Mouse (Mus musculus): ENCODE data around the gene Prmt8. TPM values are rescaled to one million over a fixed set of nuclear protein-coding genes. Genes with fewer than 3 reads are reported as not detected.

Prmt8 gene
- total RNA-seq (2014; rRNA removed) = not detected in 2 replicates
- polyA plus RNA-seq (2012; rRNA removed) = not detected in 2 replicates

GRCm38 (mm10) chr6:127769275-127770156 lies at the start of gene Prmt8:
Gene Prmt8 (minus strand): TSS chr6:127769472.
- no peak for TF ChIP-seq CTCF (IDR thresholded peaks at IDR 0.05; ENCODE audit: low read depth, low read length)
- no peak for TF ChIP-seq POLR2A (IDR thresholded peaks at IDR 0.05; ENCODE audit: extremely low read depth, insufficient read depth, low read length)
- no peak within 1 kb of the TSS for H3K9ac ChIP-seq (ENCODE audit: low read depth, low read length)
- H3K27ac ChIP-seq (replicated peaks; ENCODE audit: insufficient read depth, low read depth, low read length) = no peak within 1 kb of the TSS
- no peaks in the 10 kb centered on the region for H3K79me2 ChIP-seq (ENCODE audit: control insufficient read depth, insufficient read depth, low read length)
- no peak for DNase-seq (ENCODE audit: extremely low read depth, low read depth, low spot score)
- no peaks in the 10 kb centered on the region for H3K36me3 ChIP-seq (ENCODE audit: control insufficient read depth, insufficient read depth, low read length)
- WGBS = 4% methylated on average over 42 of the region's 42 CpGs
- H3K27me3 ChIP-seq (ENCODE audit: control insufficient read depth, insufficient read depth, low read length) = peaks cover 14% of the 10 kb centered on the region; the same call in 1 of the 2 replicates
- H3K4me1 ChIP-seq (ENCODE audit: control insufficient read depth, insufficient read depth, low read length) = no peaks in the 10 kb centered on the region
- H3K4me3 ChIP-seq (ENCODE audit: insufficient read depth, low read depth, low read length) = no peak within 1 kb of the TSS

- Histone ChIP-seq H3K36me3 (ENCODE audit: control insufficient read depth, insufficient read depth, low read length) (no peaks in the 10 kb centered on the region), H3K27ac (replicated peaks; ENCODE audit: insufficient read depth, low read depth, low read length) (no peak overlapping the region), H3K27me3 (ENCODE audit: control insufficient read depth, insufficient read depth, low read length) (no peaks in the 10 kb centered on the region), H3K79me2 (ENCODE audit: control insufficient read depth, insufficient read depth, low read length) (no peaks in the 10 kb centered on the region), H3K4me1 (ENCODE audit: control insufficient read depth, insufficient read depth, low read length) (no peaks in the 10 kb centered on the region), H3K9ac (ENCODE audit: low read depth, low read length) (no peak overlapping the region), H3K4me3 (ENCODE audit: insufficient read depth, low read depth, low read length) (no peak overlapping the region)
- DNase-seq (ENCODE audit: extremely low read depth, low read depth, low spot score) = no peak
- 84% methylated on average over 9 of the region's 9 CpGs for WGBS
- TF ChIP-seq POLR2A (IDR thresholded peaks at IDR 0.05; ENCODE audit: extremely low read depth, insufficient read depth, low read length) (no peak), CTCF (IDR thresholded peaks at IDR 0.05; ENCODE audit: low read depth, low read length) (no peak)
Observed at GRCm38 (mm10) chr6:127803046-127803729, 33.9 kb upstream of the Prmt8 start.

GRCm38 (mm10) chr6:127802211-127802610 lies 32.9 kb upstream of the Prmt8 start:
- DNase-seq (ENCODE audit: extremely low read depth, low read depth, low spot score) = no peak
- H3K36me3 ChIP-seq (ENCODE audit: control insufficient read depth, insufficient read depth, low read length) = no peaks in the 10 kb centered on the region
- WGBS = 88% methylated on average over 12 of the region's 12 CpGs
- no peaks in the 10 kb centered on the region for H3K27me3 ChIP-seq (ENCODE audit: control insufficient read depth, insufficient read depth, low read length)
- H3K79me2 ChIP-seq (ENCODE audit: control insufficient read depth, insufficient read depth, low read length) = no peaks in the 10 kb centered on the region
- H3K4me1 ChIP-seq (ENCODE audit: control insufficient read depth, insufficient read depth, low read length) = no peaks in the 10 kb centered on the region
- no peak for TF ChIP-seq CTCF (IDR thresholded peaks at IDR 0.05; ENCODE audit: low read depth, low read length)
- TF ChIP-seq POLR2A (IDR thresholded peaks at IDR 0.05; ENCODE audit: extremely low read depth, insufficient read depth, low read length) = no peak
- H3K9ac ChIP-seq (ENCODE audit: low read depth, low read length) = no peak overlapping the region
- no peak overlapping the region for H3K27ac ChIP-seq (replicated peaks; ENCODE audit: insufficient read depth, low read depth, low read length)
- H3K4me3 ChIP-seq (ENCODE audit: insufficient read depth, low read depth, low read length) = no peak overlapping the region

GRCm38 (mm10) chr6:127790023-127790422 lies 20.8 kb upstream of the Prmt8 start:
- TF ChIP-seq CTCF (IDR thresholded peaks at IDR 0.05; ENCODE audit: low read depth, low read length) (no peak), POLR2A (IDR thresholded peaks at IDR 0.05; ENCODE audit: extremely low read depth, insufficient read depth, low read length) (no peak)
- no peaks in the 10 kb centered on the region for H3K36me3 ChIP-seq (ENCODE audit: control insufficient read depth, insufficient read depth, low read length)
- H3K9ac ChIP-seq (ENCODE audit: low read depth, low read length) = no peak overlapping the region
- H3K79me2 ChIP-seq (ENCODE audit: control insufficient read depth, insufficient read depth, low read length) = no peaks in the 10 kb centered on the region
- no peak overlapping the region for H3K27ac ChIP-seq (replicated peaks; ENCODE audit: insufficient read depth, low read depth, low read length)
- H3K27me3 ChIP-seq (ENCODE audit: control insufficient read depth, insufficient read depth, low read length) = no peaks in the 10 kb centered on the region
- H3K4me3 ChIP-seq (ENCODE audit: insufficient read depth, low read depth, low read length) = no peak overlapping the region
- DNase-seq (ENCODE audit: extremely low read depth, low read depth, low spot score) = no peak
- no peaks in the 10 kb centered on the region for H3K4me1 ChIP-seq (ENCODE audit: control insufficient read depth, insufficient read depth, low read length)
- WGBS = 31% methylated on average over 13 of the region's 13 CpGs

GRCm38 (mm10) chr6:127770806-127771205 lies 1.5 kb upstream of the Prmt8 start:
- Histone ChIP-seq H3K4me3 (ENCODE audit: insufficient read depth, low read depth, low read length) (no peak overlapping the region), H3K79me2 (ENCODE audit: control insufficient read depth, insufficient read depth, low read length) (no peaks in the 10 kb centered on the region), H3K4me1 (ENCODE audit: control insufficient read depth, insufficient read depth, low read length) (no peaks in the 10 kb centered on the region), H3K36me3 (ENCODE audit: control insufficient read depth, insufficient read depth, low read length) (no peaks in the 10 kb centered on the region), H3K27me3 (ENCODE audit: control insufficient read depth, insufficient read depth, low read length) (peaks cover 14% of the 10 kb centered on the region; the same call in 1 of the 2 replicates), H3K9ac (ENCODE audit: low read depth, low read length) (no peak overlapping the region), H3K27ac (replicated peaks; ENCODE audit: insufficient read depth, low read depth, low read length) (no peak overlapping the region)
- 34% methylated on average over 4 of the region's 4 CpGs for WGBS
- TF ChIP-seq CTCF (IDR thresholded peaks at IDR 0.05; ENCODE audit: low read depth, low read length) (no peak), POLR2A (IDR thresholded peaks at IDR 0.05; ENCODE audit: extremely low read depth, insufficient read depth, low read length) (no peak)
- no peak for DNase-seq (ENCODE audit: extremely low read depth, low read depth, low spot score)

All from liver, adult 2 months (tissue).